Mouse (Mus musculus) olfactory bulb, adult 2 months (tissue): Measurements from ENCODE around the gene Kcng3. TPM values are rescaled to one million over a fixed set of nuclear protein-coding genes. Genes with fewer than 3 reads are reported as not detected.

ENCODE experiments used
- H3K27ac ChIP-seq: fragments of 200-500 bp; 2 replicates; pipeline ENCODE4 v1.5.1; 2012; ENCODE audit warnings: low read depth, low read length; ENCODE audit not compliant: insufficient read depth
- H3K4me1 ChIP-seq: fragments of 200-500 bp; 2 replicates; pipeline ENCODE4 v1.6.1; 2012; ENCODE audit warnings: low read length; ENCODE audit not compliant: control insufficient read depth, insufficient read depth
- H3K4me3 ChIP-seq: fragments of 200-500 bp; 2 replicates; pipeline ENCODE4 v1.5.1; 2012; ENCODE audit warnings: mild to moderate bottlenecking, low read depth, low read length, moderate library complexity; ENCODE audit not compliant: insufficient read depth
- CTCF ChIP-seq: fragments of 200-500 bp; IDR thresholded peaks from 2 replicates; pipeline ENCODE4 v1.5.1; 2012; ENCODE audit warnings: low read depth, mild to moderate bottlenecking, low read length, moderate library complexity; ENCODE audit not compliant: insufficient read depth
- POLR2A ChIP-seq: fragments of 200-500 bp; IDR thresholded peaks from 2 replicates; pipeline ENCODE4 v1.6.1; 2012; ENCODE audit warnings: mild to moderate bottlenecking, low read depth, low read length, moderate library complexity; ENCODE audit not compliant: insufficient read depth
- WGBS: fragments of 180-500 bp; shearing (Covaris S2); methylation state at CpG from one replicate; pipeline ENCODE4 v1.1.7; 2018; 5-methylcytosine and 5-hydroxymethylcytosine counted together
- polyA plus RNA-seq: library from polyadenylated mRNA; stranded (reverse); fragments of >200 nt; gene quantifications from 2 replicates; pipeline ENCODE4 v1.2.4, GENCODE M21; 2012; ENCODE audit warnings: low replicate concordance; ENCODE audit not compliant: missing spikeins, insufficient read depth, insufficient read length

The Kcng3 gene
- polyA plus RNA-seq, 1 experiment: not detected

GRCm38 (mm10) chr17:83588663-83589341 lies 42.9 kb downstream of the Kcng3 start:
- no peak overlapping the region for H3K27ac ChIP-seq
- H3K4me1 ChIP-seq: 0 out of 2 replicates have a peak, but pooled peaks cover 2% of the 10 kb centered on the region
- no peak overlapping the region for H3K4me3 ChIP-seq
- WGBS: 85% methylated on average over 6 of the region's 6 CpGs
- no peak for TF ChIP-seq CTCF
- TF ChIP-seq POLR2A: no peak

GRCm38 (mm10) chr17:83587731-83588130 lies 44.0 kb downstream of the Kcng3 start:
- Histone ChIP-seq H3K4me3 (no peak overlapping the region), H3K27ac (no peak overlapping the region), H3K4me1 (0 out of 2 replicates have a peak, but pooled peaks cover 2% of the 10 kb centered on the region)
- TF ChIP-seq POLR2A: no peak
- no peak for TF ChIP-seq CTCF
- 39% methylated on average over 8 of the region's 8 CpGs for WGBS

GRCm38 (mm10) chr17:83582585-83582984 lies 49.1 kb downstream of the Kcng3 start:
- TF ChIP-seq POLR2A (no peak), CTCF (no peak)
- Histone ChIP-seq H3K4me3 (no peak overlapping the region), H3K4me1 (0 out of 2 replicates have a peak, but pooled peaks cover 2% of the 10 kb centered on the region), H3K27ac (no peak overlapping the region)
- 69% methylated on average over 2 of the region's 2 CpGs for WGBS

- peaks cover 9% of the 10 kb centered on the region for H3K4me1 ChIP-seq
- H3K4me3 ChIP-seq: no peak overlapping the region
- WGBS: 98% methylated on average over 5 of the region's 5 CpGs
- H3K27ac ChIP-seq: no peak overlapping the region
- TF ChIP-seq POLR2A: no peak
- TF ChIP-seq CTCF: no peak
These were observed 51.0 kb downstream of the Kcng3 start for GRCm38 (mm10) chr17:83580734-83581133.

- 51% methylated on average over 11 of the region's 11 CpGs for WGBS
- H3K4me3 ChIP-seq: no peak overlapping the region
- no peak for TF ChIP-seq POLR2A
- TF ChIP-seq CTCF: no peak
- H3K4me1 ChIP-seq: peaks cover 9% of the 10 kb centered on the region
- H3K27ac ChIP-seq: no peak overlapping the region
These were observed 54.8 kb downstream of the Kcng3 start for GRCm38 (mm10) chr17:83576810-83577371.

GRCm38 (mm10) chr17:83574615-83575014 lies 57.1 kb downstream of the Kcng3 start:
- peaks cover 9% of the 10 kb centered on the region for H3K4me1 ChIP-seq
- WGBS: 66% methylated on average over 8 of the region's 8 CpGs
- no peak overlapping the region for H3K27ac ChIP-seq
- H3K4me3 ChIP-seq: no peak overlapping the region
- TF ChIP-seq CTCF (no peak), POLR2A (no peak)

GRCm38 (mm10) chr17:83573128-83573527 lies 58.6 kb downstream of the Kcng3 start:
- Histone ChIP-seq H3K4me1 (peaks cover 9% of the 10 kb centered on the region), H3K4me3 (no peak overlapping the region), H3K27ac (no peak overlapping the region)
- TF ChIP-seq CTCF: no peak
- no peak for TF ChIP-seq POLR2A
- WGBS: 68% methylated on average over 6 of the region's 6 CpGs

- Histone ChIP-seq H3K4me1 (peaks cover 9% of the 10 kb centered on the region), H3K4me3 (no peak overlapping the region), H3K27ac (no peak overlapping the region)
- TF ChIP-seq CTCF (no peak), POLR2A (no peak)
- 58% methylated on average over 4 of the region's 4 CpGs for WGBS
These were observed 59.3 kb downstream of the Kcng3 start for GRCm38 (mm10) chr17:83572366-83572765.

- Histone ChIP-seq H3K4me3 (no peak overlapping the region), H3K27ac (no peak overlapping the region), H3K4me1 (peaks cover 4% of the 10 kb centered on the region; the same call in 1 of the 2 replicates)
- WGBS: 62% methylated on average over 8 of the region's 8 CpGs
- TF ChIP-seq POLR2A (no peak), CTCF (no peak)
These were observed 64.3 kb downstream of the Kcng3 start for GRCm38 (mm10) chr17:83567375-83567774.
